Mouse (Mus musculus) thymus, adult 2 months (tissue): ENCODE measurements around the gene Rcan1. TPM values are rescaled to one million over a fixed set of nuclear protein-coding genes. Genes with fewer than 3 reads are reported as not detected.

ENCODE experiments used
- DNase-seq: peaks from one replicate; pipeline ENCODE4 v3.0.0; 2021
- H3K27ac ChIP-seq: fragments of 200-500 bp; 2 replicates; pipeline ENCODE4 v1.5.1; 2012; ENCODE audit warnings: low read length, control low read depth; ENCODE audit not compliant: control insufficient read depth, insufficient read depth
- H3K27me3 ChIP-seq: fragments of 200-500 bp; 2 replicates; pipeline ENCODE4 v1.6.1; 2012; ENCODE audit warnings: mild to moderate bottlenecking, low read length, moderate library complexity, mixed read lengths; ENCODE audit not compliant: control insufficient read depth, insufficient read depth
- H3K36me3 ChIP-seq: fragments of 200-500 bp; 2 replicates; pipeline ENCODE4 v1.6.1; 2012; ENCODE audit warnings: mild to moderate bottlenecking, low read length, moderate library complexity; ENCODE audit not compliant: control insufficient read depth, insufficient read depth
- H3K4me1 ChIP-seq: fragments of 200-500 bp; replicated peaks from 2 replicates; pipeline ENCODE4 v1.6.1; 2012; ENCODE audit warnings: low read length; ENCODE audit not compliant: control insufficient read depth, insufficient read depth
- H3K4me3 ChIP-seq: fragments of 200-500 bp; 2 replicates; pipeline ENCODE4 v1.5.1; 2012; ENCODE audit warnings: mild to moderate bottlenecking, low read length, control low read depth, moderate library complexity; ENCODE audit not compliant: control insufficient read depth, insufficient read depth
- CTCF ChIP-seq: fragments of 200-500 bp; IDR thresholded peaks from 2 replicates; pipeline ENCODE4 v1.5.1; 2012; ENCODE audit warnings: mild to moderate bottlenecking, control low read depth, low read length, moderate library complexity, borderline replicate concordance; ENCODE audit not compliant: control insufficient read depth, poor library complexity, insufficient read depth; ENCODE audit errors: extremely low read depth
- POLR2A ChIP-seq: fragments of 200-500 bp; IDR thresholded peaks from 2 replicates; pipeline ENCODE4 v1.6.1; 2012; ENCODE audit warnings: mild to moderate bottlenecking, low read length, control low read depth, moderate library complexity; ENCODE audit not compliant: control insufficient read depth, poor library complexity, insufficient read depth; ENCODE audit errors: extremely low read depth
- WGBS: fragments of 180-500 bp; shearing (Covaris S2); methylation state at CpG from one replicate; pipeline ENCODE4 v1.1.7; 2018; 5-methylcytosine and 5-hydroxymethylcytosine counted together
- polyA plus RNA-seq: library from polyadenylated mRNA; depleted of rRNA; stranded (reverse); fragments of >200 nt; gene quantifications from 2 replicates; pipeline ENCODE4 v1.2.3, GENCODE M21; 2012

Gene Rcan1
- polyA plus RNA-seq, 1 experiment, result 13.8 TPM

DNA sequence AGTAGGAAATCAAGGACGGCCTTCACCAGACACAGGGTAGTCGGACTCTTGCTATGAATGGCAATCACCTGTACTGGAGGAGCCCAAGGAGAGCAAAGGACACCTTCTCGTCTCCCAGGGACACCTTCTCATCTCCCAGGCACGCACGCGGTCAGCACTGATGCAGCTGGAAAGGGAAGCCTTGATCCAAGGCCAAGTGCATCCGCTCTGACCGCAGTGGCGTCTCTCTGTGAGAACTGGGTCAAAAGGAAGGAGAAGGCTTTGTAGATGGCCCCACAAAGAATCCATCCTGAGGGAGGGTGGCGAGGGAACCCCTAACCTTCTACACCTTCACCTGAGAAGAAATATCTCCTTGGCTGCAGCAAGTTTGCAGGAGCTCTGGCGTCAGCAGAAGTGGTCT is 28.5 kb downstream of the Rcan1 start:
- Histone ChIP-seq H3K4me1 (no peaks in the 10 kb centered on the region), H3K36me3 (no peaks in the 10 kb centered on the region), H3K4me3 (no peak overlapping the region), H3K27ac (no peak overlapping the region), H3K27me3 (no peaks in the 10 kb centered on the region)
- TF ChIP-seq POLR2A, result no peak
- TF ChIP-seq CTCF, result no peak
- no peak for DNase-seq
- 95% methylated on average over 11 of the region's 11 CpGs for WGBS

DNA sequence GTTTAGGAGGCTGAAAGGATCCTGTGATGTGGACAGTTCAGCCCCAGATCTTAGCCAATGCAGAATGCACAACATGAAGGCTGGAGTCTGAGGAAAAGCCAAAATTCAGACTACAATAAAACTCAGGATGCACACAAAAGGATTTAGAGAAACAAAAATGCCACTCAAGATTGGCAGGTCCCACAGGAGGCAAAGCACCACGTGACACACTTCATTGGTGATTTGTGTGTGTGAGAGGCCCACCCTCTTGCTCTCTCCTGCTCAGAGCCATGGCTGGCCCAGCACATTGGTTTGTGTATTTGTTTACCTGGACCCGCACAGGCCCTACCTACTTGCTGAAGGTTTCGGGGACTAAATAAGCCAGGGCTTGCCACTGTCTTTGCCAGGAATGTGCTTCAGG is 29.5 kb downstream of the Rcan1 start:
- no peaks in the 10 kb centered on the region for H3K4me1 ChIP-seq
- WGBS, result 88% methylated on average over 3 of the region's 3 CpGs
- H3K36me3 ChIP-seq, result no peaks in the 10 kb centered on the region
- H3K27ac ChIP-seq, result no peak overlapping the region
- no peak for DNase-seq
- H3K4me3 ChIP-seq, result no peak overlapping the region
- no peaks in the 10 kb centered on the region for H3K27me3 ChIP-seq
- TF ChIP-seq CTCF (no peak), POLR2A (no peak)

DNA sequence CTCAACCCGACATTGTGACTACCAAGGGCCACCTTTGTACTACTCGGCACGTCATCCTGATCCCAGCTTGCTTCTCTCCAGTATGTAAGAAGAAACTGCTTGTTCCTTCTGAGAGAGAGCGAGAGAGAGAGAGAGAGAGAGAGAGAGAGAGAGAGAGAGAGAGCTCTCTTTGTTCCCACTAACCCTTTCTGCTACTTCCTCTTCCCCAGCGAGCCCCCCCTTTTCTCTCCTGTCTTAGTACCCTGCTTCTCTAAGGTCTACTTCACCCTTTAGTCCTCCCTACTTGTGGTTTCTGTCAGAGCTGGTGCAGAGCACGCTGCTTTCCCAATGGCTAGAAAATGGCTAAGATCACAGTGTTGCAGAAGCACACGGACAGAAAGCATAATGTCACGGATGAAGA is 30.4 kb downstream of the Rcan1 start:
- H3K27ac ChIP-seq, result no peak overlapping the region
- 20% methylated on average over 8 of the region's 8 CpGs for WGBS
- no peaks in the 10 kb centered on the region for H3K27me3 ChIP-seq
- TF ChIP-seq POLR2A (no peak), CTCF (no peak)
- no peak overlapping the region for H3K4me3 ChIP-seq
- no peak for DNase-seq
- no peaks in the 10 kb centered on the region for H3K36me3 ChIP-seq
- no peaks in the 10 kb centered on the region for H3K4me1 ChIP-seq

DNA sequence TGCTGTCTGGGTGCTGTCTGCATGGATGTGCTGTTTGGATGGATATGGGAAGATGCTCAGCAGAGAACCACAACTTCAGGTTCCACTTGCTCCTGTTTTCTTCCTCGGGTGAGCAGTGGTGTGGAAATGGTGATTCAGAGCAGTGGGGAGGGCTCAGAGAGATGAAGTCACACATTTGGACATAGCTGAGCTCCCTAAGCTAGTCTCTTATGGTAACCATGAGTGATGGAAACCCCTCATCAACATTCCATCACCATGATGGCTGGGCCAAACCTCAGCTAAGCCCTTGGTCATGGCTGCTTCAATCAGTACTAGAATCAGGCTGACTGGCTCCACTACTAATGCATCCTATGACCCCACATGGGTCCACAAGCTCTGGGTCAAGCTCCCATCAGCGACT is 30.9 kb downstream of the Rcan1 start:
- TF ChIP-seq CTCF (no peak), POLR2A (no peak)
- WGBS, result 63% methylated on average over 2 of the region's 2 CpGs
- Histone ChIP-seq H3K4me1 (no peaks in the 10 kb centered on the region), H3K27me3 (no peaks in the 10 kb centered on the region), H3K36me3 (no peaks in the 10 kb centered on the region), H3K27ac (no peak overlapping the region), H3K4me3 (no peak overlapping the region)
- no peak for DNase-seq

DNA sequence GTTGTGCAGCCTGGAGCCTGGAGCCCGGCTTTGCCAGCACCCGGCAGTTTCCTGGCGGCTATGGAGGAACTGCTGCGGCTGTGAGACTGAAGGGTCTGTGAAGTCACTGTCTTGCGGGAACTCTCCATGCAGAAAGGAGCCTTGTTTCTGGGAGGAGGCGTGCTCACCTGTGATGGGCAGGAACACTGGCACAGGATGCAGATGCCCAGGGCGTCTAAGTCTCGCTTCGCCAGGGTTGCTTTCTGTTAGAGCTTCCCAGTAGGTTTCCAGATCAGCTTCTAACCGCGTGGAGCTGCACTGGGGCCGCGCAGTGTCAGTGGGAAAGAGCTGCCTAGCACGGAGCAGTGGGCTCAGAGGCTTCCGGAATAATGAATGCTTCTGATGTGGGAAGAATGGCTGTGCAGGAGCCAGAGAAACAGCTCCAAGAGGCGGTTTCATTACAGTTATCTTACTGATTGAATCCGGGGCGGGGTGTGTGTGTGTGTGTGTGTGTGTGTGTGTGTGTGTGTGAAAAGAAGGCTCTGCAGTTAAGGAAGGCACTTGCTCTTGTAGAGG is 35.2 kb downstream of the Rcan1 start:
- Histone ChIP-seq H3K27me3 (no peaks in the 10 kb centered on the region), H3K4me3 (no peak overlapping the region), H3K27ac (no peak overlapping the region), H3K36me3 (no peaks in the 10 kb centered on the region), H3K4me1 (no peaks in the 10 kb centered on the region)
- DNase-seq, result no peak
- WGBS, result 95% methylated on average over 18 of the region's 18 CpGs
- TF ChIP-seq CTCF (no peak), POLR2A (no peak)

DNA sequence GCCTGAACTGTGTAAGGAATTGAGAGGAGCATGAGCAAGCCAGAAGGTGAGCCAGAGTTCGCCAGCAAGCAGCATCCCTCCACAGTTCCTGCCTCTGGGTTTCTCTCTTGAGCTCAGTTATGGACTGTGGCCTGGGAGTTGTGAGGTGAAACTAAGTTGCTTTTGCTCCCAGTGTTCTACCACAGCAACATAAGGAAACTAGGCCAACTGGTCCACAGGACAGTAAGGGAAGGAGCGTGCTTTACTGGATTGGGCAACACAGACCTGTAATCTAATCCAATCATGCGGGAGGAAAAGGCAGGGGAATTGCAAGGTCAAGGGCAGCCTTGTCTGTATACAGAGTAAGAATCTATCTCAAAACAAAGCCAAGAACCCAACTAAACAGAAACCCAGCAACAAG is 37.5 kb downstream of the Rcan1 start:
- Histone ChIP-seq H3K27me3 (no peaks in the 10 kb centered on the region), H3K27ac (no peak overlapping the region), H3K4me1 (no peaks in the 10 kb centered on the region), H3K36me3 (no peaks in the 10 kb centered on the region), H3K4me3 (no peak overlapping the region)
- TF ChIP-seq POLR2A, result no peak
- TF ChIP-seq CTCF, result no peak
- no peak for DNase-seq
- 92% methylated on average over 3 of the region's 3 CpGs for WGBS

- Histone ChIP-seq H3K27me3 (no peaks in the 10 kb centered on the region), H3K4me3 (no peak overlapping the region)
- 95% methylated on average over 8 of the region's 8 CpGs for WGBS
Measured at GRCm38 (mm10) chr16:92430731-92431130, 39.9 kb downstream of the Rcan1 start.

More at GRCm38 (mm10) chr16:92430731-92431130, 39.9 kb downstream of the Rcan1 start:
- TF ChIP-seq POLR2A (no peak), CTCF (no peak)
- no peak for DNase-seq
- H3K27ac ChIP-seq, result no peak overlapping the region
- H3K4me1 ChIP-seq, result peaks cover 5% of the 10 kb centered on the region
- H3K36me3 ChIP-seq, result no peaks in the 10 kb centered on the region
